Mouse (Mus musculus): ENCODE data around the gene Rassf4.

GRCm38 (mm10) chr6:116693639-116694038 lies 19.9 kb upstream of the Rassf4 start:
- no peak for TF ChIP-seq CTCF (IDR thresholded peaks at IDR 0.05)
- TF ChIP-seq EP300 (IDR thresholded peaks at IDR 0.05): no peak

Data from lung, postnatal 0 days (tissue).